ENCODE assay signal across 19 mouse cellular contexts in the genomic region with DNA sequence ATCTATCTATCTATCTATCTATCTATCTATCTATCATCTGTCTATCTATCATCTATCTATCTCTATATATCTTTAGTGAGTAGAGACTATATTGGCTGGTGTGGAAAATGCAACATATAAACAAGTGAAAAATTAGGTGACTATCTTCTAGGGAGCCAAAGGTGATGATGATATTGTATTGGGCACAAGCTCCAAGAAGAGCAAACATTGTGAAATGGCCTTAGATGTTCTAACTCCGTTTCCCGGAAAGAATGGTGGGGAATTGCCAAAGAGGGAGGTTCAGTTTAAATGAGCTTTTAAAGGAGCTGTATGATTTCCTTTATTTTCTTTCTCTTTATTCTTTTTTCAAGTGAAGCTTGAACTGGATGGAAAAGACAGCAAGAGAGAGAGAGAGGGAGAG. TPM values are rescaled to one million over a fixed set of nuclear protein-coding genes. Genes with fewer than 3 reads are reported as not detected.
DNase-seq lines count a peak whose midpoint lies in the region; ATAC-seq and TF ChIP-seq lines count a peak whose summit lies in the region.
"Had no signal": no experiment of that assay in that cellular context is flagged by ENCODE, and none has a peak within 500 bp of the region (broad histone marks: within the 10 kb centered on the region; RNA-seq: fewer than 3 reads in every experiment).

No protein-coding gene starts in this region.

- no peak overlapping the region for H3K4me3 ChIP-seq in liver, embryonic 16.5 days (ENCODE audit: low read depth, low read length)
- no peak overlapping the region for H3K4me3 ChIP-seq in liver, embryonic 11.5 days (ENCODE audit: low read depth, low read length)
- no peak overlapping the region for H3K4me3 ChIP-seq in lung, postnatal 0 days (ENCODE audit: low read depth, low read length)
- H3K4me3 ChIP-seq: embryonic facial prominence, embryonic 10.5 days; embryonic facial prominence, embryonic 12.5 days; forebrain, embryonic 13.5 days; forebrain, embryonic 15.5 days had no signal

- no peak overlapping the region for H3K4me2 ChIP-seq in liver, embryonic 16.5 days (ENCODE audit: low read depth, low read length)
- no peak overlapping the region for H3K4me2 ChIP-seq in liver, embryonic 11.5 days
- no peak overlapping the region for H3K4me2 ChIP-seq in lung, postnatal 0 days (replicated peaks; ENCODE audit: low read depth, low read length)
- H3K4me2 ChIP-seq: embryonic facial prominence, embryonic 12.5 days; forebrain, embryonic 13.5 days; forebrain, embryonic 15.5 days had no signal

- TF ChIP-seq CTCF in lung, postnatal 0 days (IDR thresholded peaks at IDR 0.05), result no peak

- H3K9ac ChIP-seq in liver, embryonic 16.5 days (ENCODE audit: low read depth, low read length), result no peak overlapping the region
- H3K9ac ChIP-seq in liver, embryonic 11.5 days (ENCODE audit: low read depth, low read length), result no peak overlapping the region
- H3K9ac ChIP-seq in lung, postnatal 0 days (replicated peaks; ENCODE audit: low read depth), result no peak overlapping the region
- H3K9ac ChIP-seq: embryonic facial prominence, embryonic 12.5 days; forebrain, embryonic 13.5 days; forebrain, embryonic 15.5 days; forebrain, postnatal 0 days had no signal

- ATAC-seq in liver, embryonic 16.5 days (ENCODE audit: low read depth), result peak; percentile 39; the same call in 1 of the 2 replicates
- no peak for ATAC-seq in liver, embryonic 11.5 days (replicated peaks; ENCODE audit: low FRiP score)
- ATAC-seq in lung, postnatal 0 days, result no peak
- ATAC-seq: forebrain, embryonic 13.5 days; forebrain, embryonic 15.5 days; forebrain, postnatal 0 days had no signal

- intact Hi-C loops in gastrocnemius, postnatal 14 days (cut with DNase I; ENCODE audit: low total_unique reads), result no loop called here

- no peak overlapping the region for H3K27ac ChIP-seq in liver, embryonic 16.5 days (ENCODE audit: low read length)
- no peak overlapping the region for H3K27ac ChIP-seq in liver, embryonic 11.5 days (ENCODE audit: low read depth, low read length)
- H3K27ac ChIP-seq in lung, postnatal 0 days (ENCODE audit: low read length), result no peak overlapping the region
- H3K27ac ChIP-seq: embryonic facial prominence, embryonic 10.5 days; embryonic facial prominence, embryonic 12.5 days; forebrain, embryonic 13.5 days; forebrain, embryonic 15.5 days had no signal

- H3K9me3 ChIP-seq in liver, embryonic 16.5 days (replicated peaks; ENCODE audit: control insufficient read depth, low read length), result no peaks in the 10 kb centered on the region
- H3K9me3 ChIP-seq in liver, embryonic 11.5 days (ENCODE audit: control insufficient read depth, low read length), result no peaks in the 10 kb centered on the region
- H3K9me3 ChIP-seq in lung, postnatal 0 days (ENCODE audit: low read length), result no peaks in the 10 kb centered on the region
- H3K9me3 ChIP-seq: embryonic facial prominence, embryonic 10.5 days; embryonic facial prominence, embryonic 12.5 days; forebrain, embryonic 13.5 days; forebrain, embryonic 15.5 days had no signal

- H3K36me3 ChIP-seq in liver, embryonic 16.5 days (ENCODE audit: control insufficient read depth, insufficient read depth), result no peaks in the 10 kb centered on the region
- H3K36me3 ChIP-seq in liver, embryonic 11.5 days (ENCODE audit: control insufficient read depth, insufficient read depth, low read length), result no peaks in the 10 kb centered on the region
- no peaks in the 10 kb centered on the region for H3K36me3 ChIP-seq in lung, postnatal 0 days (ENCODE audit: insufficient read depth, low read length)
- H3K36me3 ChIP-seq: embryonic facial prominence, embryonic 10.5 days; embryonic facial prominence, embryonic 12.5 days; forebrain, embryonic 15.5 days had no signal

- H3K27me3 ChIP-seq in liver, embryonic 16.5 days (ENCODE audit: control insufficient read depth, insufficient read depth, low read depth, low read length), result no peaks in the 10 kb centered on the region
- H3K27me3 ChIP-seq in liver, embryonic 11.5 days (replicated peaks; ENCODE audit: control insufficient read depth, insufficient read depth, low read length), result no peaks in the 10 kb centered on the region
- no peaks in the 10 kb centered on the region for H3K27me3 ChIP-seq in lung, postnatal 0 days (replicated peaks; ENCODE audit: insufficient read depth, low read length)
- H3K27me3 ChIP-seq: embryonic facial prominence, embryonic 12.5 days; forebrain, embryonic 13.5 days; forebrain, embryonic 15.5 days had no signal

- H3K4me1 ChIP-seq in liver, embryonic 16.5 days (ENCODE audit: control insufficient read depth, low read depth, low read length), result no peaks in the 10 kb centered on the region
- no peaks in the 10 kb centered on the region for H3K4me1 ChIP-seq in liver, embryonic 11.5 days (replicated peaks; ENCODE audit: control insufficient read depth, insufficient read depth, low read length)
- H3K4me1 ChIP-seq in lung, postnatal 0 days (ENCODE audit: insufficient read depth, low read depth, low read length), result no peaks in the 10 kb centered on the region
- H3K4me1 ChIP-seq: embryonic facial prominence, embryonic 10.5 days; embryonic facial prominence, embryonic 12.5 days; forebrain, embryonic 13.5 days; forebrain, embryonic 15.5 days had no signal

- no peak for DNase-seq in liver, embryonic 11.5 days (ENCODE audit: low spot score)
- DNase-seq in lung, postnatal 0 days (ENCODE audit: low spot score), result peak; percentile 24
- DNase-seq in lung, postnatal 4 days, result no peak
- no peak for DNase-seq in gastrocnemius, postnatal 14 days
- DNase-seq: adrenal gland, adult 8-10 months; adrenal gland, postnatal 14 days; adrenal gland, postnatal 36 days; cerebellum, adult 11-12 months; cerebellum, adult 2 months; cerebellum, adult 9-10 months; cerebellum, postnatal 10 days; cerebellum, postnatal 25 days; forebrain, postnatal 0 days had no signal

- TF ChIP-seq EP300 in lung, postnatal 0 days (IDR thresholded peaks at IDR 0.05), result no peak

- 52% methylated on average over 2 of the region's 2 CpGs for WGBS in liver, embryonic 16.5 days (ENCODE audit: insufficient replicate concordance)
- WGBS in liver, embryonic 11.5 days, result 92% methylated on average over 2 of the region's 2 CpGs
- WGBS in lung, postnatal 0 days, result 51% methylated on average over 2 of the region's 2 CpGs

RNA-seq across cellular contexts. Expression of a gene that starts 57.4 kb away (rescaled TPM):
- 3.6 and 5.1 TPM in 2 replicates for polyA plus RNA-seq in liver, embryonic 16.5 days (2015; fragmentation: Nextera tagmentation; extraction: Ambion mirVana)
- 0.42 and 0.47 TPM in 2 replicates for polyA plus RNA-seq in liver, embryonic 11.5 days (2014; fragmentation: Nextera tagmentation; extraction: Ambion mirVana)
- 1.1 and 2.5 TPM in 2 replicates for polyA plus RNA-seq in lung, postnatal 0 days (2015; fragmentation: Nextera tagmentation; extraction: Ambion mirVana)
- total RNA-seq in gastrocnemius, postnatal 14 days (2021), result 1 to 10 TPM; 1.4 to 2.5 TPM
- total RNA-seq: MEL had no signal
